Mouse (Mus musculus): ENCODE results near the gene Nol8. TPM values are rescaled to one million over a fixed set of nuclear protein-coding genes. Genes with fewer than 3 reads are reported as not detected.
A peak's percentile ranks its signal among the peaks of the same experiment; 100 is the strongest.

The Nol8 gene
- total RNA-seq, 2 experiments from 2014 or later, result 14.9 to 16.9 TPM

- intact Hi-C loops (cut with DNase I), result no loop called here
- peak; percentile 98 for DNase-seq (ENCODE audit: low spot score)
Measured at GRCm38 (mm10) chr13:49681351-49682232, 28.7 kb downstream of the Nol8 start, which contains the start of gene Iars. Gene Iars (plus strand): TSS chr13:49682100.

GRCm38 (mm10) chr13:49682233-49682846 is 29.5 kb downstream of the Nol8 start:
- DNase-seq (ENCODE audit: low spot score), result no peak
- intact Hi-C loops (cut with DNase I), result no loop called here

GRCm38 (mm10) chr13:49684266-49684665 is 31.4 kb downstream of the Nol8 start:
- no peak for DNase-seq (ENCODE audit: low spot score)
- intact Hi-C loops (cut with DNase I), result no loop called here

- DNase-seq (ENCODE audit: low spot score), result no peak
- intact Hi-C loops (cut with DNase I), result no loop called here
Measured at GRCm38 (mm10) chr13:49691056-49691455, 38.2 kb downstream of the Nol8 start.

GRCm38 (mm10) chr13:49703216-49703779 is 50.4 kb downstream of the Nol8 start:
- DNase-seq (ENCODE audit: low spot score), result no peak
- intact Hi-C loops (cut with DNase I), result no loop called here

GRCm38 (mm10) chr13:49706032-49706690 is 53.3 kb downstream of the Nol8 start:
- intact Hi-C loops (cut with DNase I), result no loop called here
- DNase-seq (ENCODE audit: low spot score), result no peak

GRCm38 (mm10) chr13:49708311-49708710 is 55.4 kb downstream of the Nol8 start:
- intact Hi-C loops (cut with DNase I), result no loop called here
- DNase-seq (ENCODE audit: low spot score), result no peak

- intact Hi-C loops (cut with DNase I), result no loop called here
Measured at GRCm38 (mm10) chr13:49712047-49712721, 59.3 kb downstream of the Nol8 start.

GRCm38 (mm10) chr13:49719310-49719709 is 66.4 kb downstream of the Nol8 start:
- no peak for DNase-seq (ENCODE audit: low spot score)
- intact Hi-C loops (cut with DNase I), result no loop called here

More at GRCm38 (mm10) chr13:49712047-49712721, 59.3 kb downstream of the Nol8 start:
- no peak for DNase-seq (ENCODE audit: low spot score)

Other genes with a start within 250 kb of the Nol8 start
- gene Ippk, start 231.8 kb upstream of the Nol8 start, total RNA-seq (2021), result 1 to 10 TPM; 5.6 to 6.4 TPM
- gene Tes3-ps, start 159.8 kb upstream of the Nol8 start, total RNA-seq (2021), result 1 to 10 TPM; 1.5 TPM
- 10 to 100 TPM; 15.1 to 16.1 TPM for gene Ecm2, start 148.3 kb upstream of the Nol8 start, total RNA-seq (2021)
- 10 to 100 TPM; 24.0 to 28.6 TPM for gene Aspn, start 108.6 kb upstream of the Nol8 start, total RNA-seq (2021)
- gene Omd, start 70.6 kb upstream of the Nol8 start, total RNA-seq (2021), result 1 to 10 TPM in 1 of 2 experiments, under 1 TPM in 1; 0.84 to 1.5 TPM
- 10 to 100 TPM; 85.5 to 89.3 TPM for gene Ogn, start 45.0 kb upstream of the Nol8 start, total RNA-seq (2021)
- 1 to 10 TPM; 1.8 to 2.4 TPM for gene Cenpp, start 293 bp upstream of the Nol8 start, total RNA-seq (2021)
- gene Iars, start 29.0 kb downstream of the Nol8 start, total RNA-seq (2021), result 10 to 100 TPM; 62.4 to 62.6 TPM
- under 1 TPM; 0.11 to 0.16 TPM for gene Gm30302, start 145.9 kb downstream of the Nol8 start, total RNA-seq (2021)

All from heart, postnatal 25 days (tissue).